Mouse (Mus musculus): ENCODE results near the gene Ccdc157.
A peak's percentile ranks its signal among the peaks of the same experiment; 100 is the strongest.
"Not testable (repeated sequence)": the region's sequence is repeated elsewhere in the genome, so short reads cannot be mapped to it uniquely, and the experiment has no call there.

Ccdc157 gene

DNA sequence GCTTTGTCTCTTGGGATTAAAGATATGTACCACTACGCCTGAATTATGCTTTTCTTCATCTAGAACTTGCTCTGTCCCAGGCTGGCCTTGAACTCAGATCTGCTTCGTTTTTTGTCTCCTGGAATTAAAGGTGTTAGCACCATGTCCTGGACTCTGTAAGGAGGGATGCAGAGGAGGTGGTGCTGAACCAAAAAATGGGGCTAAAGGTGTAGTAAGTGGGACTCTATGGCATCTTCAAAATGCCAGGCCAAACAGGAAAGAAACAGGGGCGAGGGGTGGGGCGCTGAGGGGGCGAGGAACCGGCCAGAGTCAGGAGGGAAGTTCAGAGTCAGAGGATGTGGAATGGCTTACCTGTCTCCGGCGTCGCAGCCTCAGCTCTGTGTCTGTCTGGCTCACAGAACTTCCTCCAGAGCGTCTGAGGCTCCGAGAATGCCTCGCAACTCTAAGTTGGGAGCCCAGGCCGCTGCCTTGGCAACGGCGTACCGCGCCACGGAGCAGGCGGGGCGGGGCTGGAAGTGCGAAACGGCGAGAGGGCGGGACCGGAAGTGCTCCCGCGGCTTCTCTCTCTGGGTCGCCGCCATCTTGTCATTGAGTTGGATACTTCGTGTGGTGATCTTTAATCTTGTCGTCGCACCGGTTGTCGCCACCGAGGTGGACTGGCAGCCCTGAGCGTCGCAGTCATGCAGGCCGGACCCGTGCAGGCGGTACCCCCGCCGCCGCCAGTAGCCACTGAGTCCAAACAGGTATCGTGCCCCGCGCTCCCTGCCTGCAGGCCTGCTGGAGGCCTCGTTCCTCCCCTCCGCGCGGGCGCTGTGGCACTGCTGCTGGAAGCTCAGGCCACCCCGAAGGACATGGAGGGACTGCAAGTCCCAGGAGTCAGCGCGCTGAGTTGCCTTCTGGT lies at the start of gene Ccdc157, which contains the start of gene Sf3a1:
TSS of gene Ccdc157 (minus strand) at position 486 of the 901 bp plus-strand sequence.
TSS of gene Sf3a1 (plus strand) at position 543 of the 901 bp plus-strand sequence.
- peak; percentile 97 for DNase-seq

DNA sequence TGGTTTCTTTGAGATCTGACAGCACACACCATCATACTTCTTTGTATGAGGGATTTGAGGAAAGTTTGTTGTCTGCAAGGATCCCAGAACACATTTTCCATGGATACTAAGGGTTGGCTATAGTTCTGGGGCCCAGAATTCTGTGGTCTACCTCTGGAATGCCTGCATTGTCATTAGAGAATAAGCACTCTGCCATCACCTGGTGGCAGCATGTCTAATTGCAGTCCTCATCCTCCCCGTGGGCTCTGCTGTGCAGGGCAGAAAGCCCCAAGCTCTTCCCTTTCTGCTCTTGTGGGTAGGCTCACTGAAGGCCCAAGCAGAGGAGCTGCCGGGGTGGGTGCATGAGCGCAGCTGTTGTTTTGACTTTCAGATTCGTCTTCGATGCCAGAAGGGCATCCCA lies 49.5 kb upstream of the Ccdc157 start:
- DNase-seq, result no peak

DNA sequence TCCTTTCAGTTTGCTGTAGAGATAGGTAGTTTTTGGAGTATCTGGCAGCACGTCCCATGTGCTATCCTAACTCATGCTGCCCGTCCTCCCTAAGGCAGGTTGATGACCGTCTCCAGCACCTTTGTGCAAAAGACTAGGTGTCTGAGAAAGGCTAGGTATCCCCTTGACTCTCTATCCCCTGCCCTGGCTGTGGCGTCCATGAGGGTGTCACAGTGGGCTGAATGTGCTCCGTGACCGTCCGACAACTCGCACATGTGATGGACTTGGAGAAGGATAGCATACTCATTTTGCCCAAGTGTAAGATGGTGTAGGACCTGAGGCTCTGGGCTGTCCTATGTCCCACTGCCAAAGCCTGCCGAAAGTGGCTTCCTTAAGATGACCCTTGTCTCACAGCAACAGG lies 47.6 kb upstream of the Ccdc157 start:
- no peak for DNase-seq

DNA sequence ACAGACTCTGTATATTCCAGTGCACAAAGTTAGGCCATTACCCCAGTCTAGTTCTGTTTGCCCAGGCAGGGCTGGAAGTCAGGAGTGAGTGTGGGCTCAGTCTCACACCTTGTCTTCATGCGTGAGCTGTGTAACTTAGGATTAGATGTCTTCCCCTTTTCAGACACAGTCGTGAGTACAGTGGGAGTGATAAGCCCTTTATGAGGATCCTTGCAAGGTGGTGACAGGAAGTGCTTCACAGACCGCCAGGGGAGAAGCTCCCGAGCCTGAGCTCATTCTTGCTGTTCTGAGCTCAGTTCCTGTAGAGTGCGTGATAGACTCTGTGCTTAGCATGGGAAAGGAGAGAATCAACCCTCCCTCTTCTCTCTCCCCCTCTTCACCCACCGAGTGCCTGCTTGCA lies 46.5 kb upstream of the Ccdc157 start:
- no peak for DNase-seq

DNA sequence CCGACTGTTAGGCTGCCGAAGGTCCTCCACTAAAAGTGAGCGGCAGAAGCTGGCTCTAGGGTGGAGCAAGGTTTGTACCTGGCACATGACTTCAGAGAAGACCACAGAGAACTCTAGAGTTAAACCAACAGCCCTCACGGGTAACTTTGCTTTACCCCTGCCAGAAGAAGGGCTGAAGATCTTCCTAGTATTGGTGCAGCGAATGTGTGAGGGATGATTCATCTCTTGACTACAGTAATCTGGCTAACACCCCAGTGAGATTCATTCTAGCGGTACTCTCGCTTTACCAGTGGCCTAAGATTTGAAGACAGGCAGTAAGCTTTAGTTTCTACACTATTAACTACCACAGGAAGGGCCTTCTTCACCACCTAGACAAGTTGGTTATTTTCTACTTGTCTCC lies 45.9 kb upstream of the Ccdc157 start:
- no peak for DNase-seq

DNA sequence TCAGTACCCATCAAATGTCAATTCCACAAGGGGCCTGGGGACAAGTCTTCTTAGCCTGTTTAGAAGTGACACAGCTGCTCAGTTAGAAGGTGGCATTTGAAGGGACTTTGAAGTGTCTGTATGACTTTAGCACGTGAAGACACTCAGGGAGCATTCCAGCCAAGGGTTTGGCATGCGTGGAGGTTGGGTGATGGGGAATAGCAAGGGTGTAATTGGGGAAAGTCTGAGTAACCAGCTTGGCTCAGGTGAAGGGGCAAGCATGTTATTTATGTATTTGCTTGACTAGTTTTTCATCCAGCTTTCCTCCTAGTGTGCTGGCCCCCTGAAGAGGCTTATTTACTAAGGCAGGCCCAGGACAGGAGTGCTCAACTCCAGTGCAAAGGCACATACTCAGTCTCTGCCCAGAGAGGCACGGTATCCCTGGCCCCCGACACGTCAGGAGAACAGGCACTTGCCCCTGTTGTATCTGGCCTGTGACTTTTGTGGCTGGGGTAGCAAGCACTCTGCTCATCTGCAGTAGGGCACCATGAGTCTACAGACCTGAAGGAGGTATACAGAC lies 45.1 kb upstream of the Ccdc157 start:
- no peak for DNase-seq

DNA sequence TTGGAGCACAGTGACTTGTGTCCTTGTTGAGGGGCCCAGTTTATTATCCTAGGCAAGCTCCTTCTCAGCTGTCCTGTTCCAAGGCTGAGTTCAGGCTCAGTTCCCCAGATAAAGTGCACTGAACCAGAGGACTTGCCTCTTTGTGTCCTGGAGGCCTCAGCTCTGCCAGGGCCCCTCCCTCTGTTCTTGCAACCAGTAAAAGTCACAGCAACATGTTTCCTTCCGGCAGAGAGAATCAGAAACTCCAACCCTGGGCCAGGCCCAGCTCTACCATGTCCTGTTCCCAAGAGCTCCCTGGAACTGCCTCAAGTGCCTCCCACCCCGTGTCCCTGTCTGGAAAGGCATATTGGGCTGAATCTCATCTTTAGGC lies 43.6 kb upstream of the Ccdc157 start:
- DNase-seq, result no peak

DNA sequence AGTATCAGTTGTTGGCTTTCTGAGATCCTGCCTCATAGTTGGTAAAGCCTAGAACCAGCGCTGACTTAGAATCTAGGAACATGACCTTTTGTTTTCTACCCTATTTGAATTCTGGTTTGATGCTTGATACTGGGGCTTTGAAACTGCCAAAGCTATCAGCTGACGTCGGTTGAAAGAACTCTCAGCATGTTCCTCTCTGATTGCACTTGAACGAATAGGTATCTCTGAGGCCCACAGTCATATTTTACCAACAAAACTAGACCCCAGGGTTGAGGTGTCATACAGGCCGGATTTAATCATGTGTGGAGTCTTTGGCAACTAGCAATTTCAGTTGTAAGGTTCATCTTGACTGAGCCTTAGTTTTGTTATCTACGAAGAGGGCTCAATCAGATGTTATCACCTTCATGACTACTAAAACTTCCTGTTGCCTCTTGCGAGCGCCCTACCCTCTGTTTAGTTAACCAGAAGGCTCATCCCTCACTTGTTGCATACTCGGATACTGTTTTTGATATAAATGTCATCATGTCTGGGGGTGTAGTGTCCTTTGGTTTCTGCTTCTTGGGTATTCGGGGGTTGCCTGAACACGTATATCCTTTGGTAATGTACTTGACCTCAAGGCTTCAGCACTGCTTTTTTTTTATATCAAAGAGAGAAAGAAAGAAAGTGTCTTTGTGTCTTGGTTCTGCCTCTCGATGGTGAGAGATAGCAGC lies 43.1 kb upstream of the Ccdc157 start:
- DNase-seq, result no peak

DNA sequence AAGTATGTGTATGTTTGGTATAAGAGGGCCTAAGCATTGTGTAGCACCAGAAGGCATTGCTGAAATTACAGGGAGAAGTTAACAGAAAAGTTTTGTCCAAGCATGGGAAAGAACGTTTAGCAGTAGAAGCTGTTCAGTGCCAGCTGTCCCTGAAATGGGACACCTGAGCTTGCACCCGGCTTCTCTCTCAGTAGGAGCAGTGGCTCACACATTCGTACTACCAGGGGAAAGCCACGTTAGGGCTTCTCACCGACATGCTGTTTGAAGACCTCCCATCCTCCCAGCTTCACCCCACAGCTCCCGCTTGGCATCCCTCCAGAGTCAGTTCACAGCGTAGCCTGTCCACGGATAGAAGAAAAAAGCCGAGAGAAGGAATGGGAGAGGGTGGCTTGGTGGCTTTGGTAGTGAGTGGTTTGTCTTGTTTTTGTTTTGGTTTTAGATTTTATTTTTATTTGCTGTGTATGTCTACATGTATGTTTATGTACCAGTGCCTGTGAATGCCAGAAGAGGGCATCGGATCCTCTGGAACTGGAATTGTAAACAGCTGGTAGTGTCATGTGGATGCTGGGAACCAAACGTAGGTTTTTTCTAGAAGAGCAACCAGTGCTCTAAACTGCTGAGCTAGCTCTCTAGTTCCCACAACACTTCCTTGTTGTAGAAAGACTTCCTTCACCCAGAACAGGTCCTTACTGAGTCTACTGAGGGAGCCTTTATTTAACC lies 42.0 kb upstream of the Ccdc157 start:
- peak; percentile 20 to 39 for DNase-seq

DNA sequence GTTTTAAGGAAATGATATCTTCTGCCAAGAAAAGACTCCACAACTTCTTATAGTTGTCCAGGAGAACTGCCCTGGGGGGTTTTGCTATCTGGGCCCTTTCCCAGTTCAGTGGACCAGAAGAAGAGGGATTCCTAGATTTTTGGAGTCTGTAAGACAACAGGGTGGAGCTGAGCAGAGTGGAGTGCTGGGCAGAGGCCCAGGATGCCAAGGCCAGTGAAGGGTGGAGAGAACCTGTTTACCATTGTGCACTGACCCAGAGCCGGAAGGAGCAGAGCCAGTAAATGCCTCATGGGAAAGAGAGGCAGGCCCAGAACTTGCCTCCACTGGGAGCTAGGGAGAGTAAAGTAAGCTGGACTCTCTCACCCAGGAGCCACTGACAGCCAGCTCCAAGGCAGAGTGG lies 37.6 kb upstream of the Ccdc157 start:
- no peak for DNase-seq

DNA sequence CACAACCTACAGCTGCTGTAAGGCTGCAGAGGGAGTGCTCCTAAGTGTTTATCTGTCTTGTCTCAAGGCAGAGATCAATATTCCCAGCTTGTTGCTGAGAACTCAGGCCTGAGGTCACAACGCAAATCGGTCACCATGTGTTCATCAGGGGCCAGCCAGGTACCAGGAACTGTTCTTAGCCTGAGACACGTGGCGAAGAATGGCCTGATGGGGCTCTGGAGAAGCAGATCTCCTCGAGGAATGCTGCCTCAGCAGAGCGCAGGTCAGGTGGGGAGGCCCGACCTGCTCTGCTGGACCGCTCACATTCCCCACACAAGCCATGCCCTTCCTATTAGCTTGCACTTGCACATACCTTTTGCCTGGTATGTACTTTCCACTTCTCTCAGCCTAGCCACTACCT lies 36.5 kb upstream of the Ccdc157 start:
- no peak for DNase-seq

DNA sequence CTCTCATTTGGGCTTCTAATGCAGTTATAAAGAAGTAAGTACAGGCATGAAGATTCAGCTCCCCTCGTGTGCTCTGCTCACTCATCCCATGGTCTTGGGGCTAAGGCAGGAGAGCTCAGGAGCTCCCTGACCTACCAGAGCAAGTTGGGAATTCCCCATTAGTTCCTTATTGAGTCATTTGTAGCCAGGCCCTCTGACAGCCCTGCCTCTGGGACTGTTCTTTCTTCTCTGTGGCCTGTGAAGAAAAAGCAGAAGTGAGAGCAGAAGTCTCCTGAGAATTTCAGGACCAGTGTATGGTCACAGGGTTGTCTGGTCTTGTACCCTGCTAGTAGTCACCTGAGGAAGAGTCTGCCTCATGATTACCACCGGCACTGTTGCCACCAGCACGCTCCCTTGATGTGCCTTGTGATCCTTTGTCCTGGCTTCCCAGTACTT lies 35.5 kb upstream of the Ccdc157 start:
- DNase-seq, result no peak

DNA sequence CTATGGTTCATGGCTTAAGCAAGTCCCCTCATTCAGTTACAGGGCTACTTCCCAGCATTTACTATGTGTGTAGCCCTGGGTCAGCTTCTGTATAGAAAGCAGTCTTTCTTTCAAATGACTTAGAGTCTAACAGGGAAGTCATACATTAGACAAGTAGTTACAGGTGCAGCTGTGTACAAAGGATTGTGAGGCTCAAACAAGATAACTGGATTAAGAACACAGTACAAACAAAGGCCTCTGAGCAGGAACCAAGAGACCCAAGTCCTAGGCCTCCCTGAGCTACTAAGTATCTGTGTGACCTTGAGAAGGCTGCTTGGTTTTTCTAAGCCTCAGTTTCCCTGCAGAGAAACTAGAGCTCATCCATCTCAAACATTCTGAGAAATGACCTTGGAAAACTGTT lies 33.3 kb upstream of the Ccdc157 start:
- no peak for DNase-seq

DNA sequence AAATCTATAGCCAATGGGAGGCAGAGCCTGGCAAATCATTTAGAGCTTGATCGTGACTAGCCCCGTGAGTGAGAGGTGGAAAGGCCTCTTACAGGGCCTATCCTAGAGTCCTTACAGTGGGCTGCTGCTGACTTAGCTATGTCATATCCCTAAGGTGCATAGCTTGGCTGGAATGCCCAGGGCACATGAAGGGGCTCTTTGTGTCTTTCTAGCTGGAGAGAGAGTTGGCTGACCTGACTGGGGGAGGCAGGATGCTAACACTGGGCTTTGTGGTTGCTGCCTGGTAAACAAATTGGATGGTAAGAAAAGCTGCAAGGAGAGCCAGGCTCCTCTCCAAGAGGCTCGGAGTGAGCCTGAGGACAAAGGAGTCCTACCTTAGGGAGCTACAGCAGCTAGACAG lies 32.7 kb upstream of the Ccdc157 start:
- no peak for DNase-seq

DNA sequence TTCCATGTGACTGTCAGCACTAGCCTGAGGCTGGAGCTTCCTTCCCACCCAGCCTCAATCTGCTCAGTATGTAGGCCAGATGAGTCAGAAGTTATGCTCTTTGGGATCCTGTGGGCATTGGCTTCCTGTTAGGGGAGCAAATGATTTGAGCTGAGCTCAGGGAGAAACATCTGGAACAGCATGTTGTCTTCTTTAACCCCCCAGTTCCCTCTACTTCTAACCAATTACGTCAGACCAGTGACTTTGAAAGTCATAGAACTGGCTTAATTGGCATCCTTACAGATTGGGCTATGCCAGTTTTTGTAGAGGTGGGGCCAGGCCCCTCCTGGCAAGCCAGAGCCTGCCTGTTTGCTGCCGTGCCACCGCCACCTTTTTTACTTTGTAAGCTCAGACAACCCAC lies 30.6 kb upstream of the Ccdc157 start:
- DNase-seq, result no peak

DNA sequence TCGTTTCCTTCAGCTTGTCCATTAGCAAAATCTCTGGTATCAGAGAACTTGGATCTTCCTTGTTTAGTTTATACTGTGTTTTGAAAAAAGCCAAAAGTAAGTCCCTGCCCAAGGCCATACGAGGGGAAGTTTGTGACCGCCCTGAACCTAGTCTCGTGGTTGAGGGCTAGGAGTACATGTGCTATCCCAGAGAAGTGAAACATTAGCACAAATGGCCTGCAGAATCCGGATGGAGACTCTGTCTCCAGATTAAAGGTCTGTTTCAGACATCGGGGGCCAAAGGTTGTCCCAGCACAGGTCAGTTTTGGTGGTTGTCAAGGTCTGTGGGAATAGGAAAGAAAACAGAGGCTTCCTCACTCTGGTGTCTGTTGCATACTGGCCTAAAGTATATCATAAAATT lies 29.1 kb upstream of the Ccdc157 start:
- no peak for DNase-seq

DNA sequence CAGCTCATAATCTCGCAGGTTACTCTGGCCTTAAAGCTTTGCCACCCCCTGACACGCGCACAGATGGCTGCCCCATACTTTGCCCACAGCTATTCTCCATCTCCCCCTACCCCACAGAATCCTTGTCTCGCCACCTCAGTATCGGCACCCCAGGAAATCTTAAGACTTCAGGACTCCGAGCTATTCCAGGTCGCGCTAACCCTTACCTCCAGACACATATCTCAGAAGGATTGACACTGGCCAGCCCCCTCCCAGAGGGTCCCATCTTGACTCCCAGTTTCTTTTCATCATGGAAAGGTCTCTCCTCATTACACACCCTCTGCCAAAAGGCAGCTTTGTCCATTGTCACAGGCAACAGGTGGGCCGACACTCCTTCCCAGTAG lies 27.2 kb upstream of the Ccdc157 start:
- peak; percentile 32 to 46 for DNase-seq

DNA sequence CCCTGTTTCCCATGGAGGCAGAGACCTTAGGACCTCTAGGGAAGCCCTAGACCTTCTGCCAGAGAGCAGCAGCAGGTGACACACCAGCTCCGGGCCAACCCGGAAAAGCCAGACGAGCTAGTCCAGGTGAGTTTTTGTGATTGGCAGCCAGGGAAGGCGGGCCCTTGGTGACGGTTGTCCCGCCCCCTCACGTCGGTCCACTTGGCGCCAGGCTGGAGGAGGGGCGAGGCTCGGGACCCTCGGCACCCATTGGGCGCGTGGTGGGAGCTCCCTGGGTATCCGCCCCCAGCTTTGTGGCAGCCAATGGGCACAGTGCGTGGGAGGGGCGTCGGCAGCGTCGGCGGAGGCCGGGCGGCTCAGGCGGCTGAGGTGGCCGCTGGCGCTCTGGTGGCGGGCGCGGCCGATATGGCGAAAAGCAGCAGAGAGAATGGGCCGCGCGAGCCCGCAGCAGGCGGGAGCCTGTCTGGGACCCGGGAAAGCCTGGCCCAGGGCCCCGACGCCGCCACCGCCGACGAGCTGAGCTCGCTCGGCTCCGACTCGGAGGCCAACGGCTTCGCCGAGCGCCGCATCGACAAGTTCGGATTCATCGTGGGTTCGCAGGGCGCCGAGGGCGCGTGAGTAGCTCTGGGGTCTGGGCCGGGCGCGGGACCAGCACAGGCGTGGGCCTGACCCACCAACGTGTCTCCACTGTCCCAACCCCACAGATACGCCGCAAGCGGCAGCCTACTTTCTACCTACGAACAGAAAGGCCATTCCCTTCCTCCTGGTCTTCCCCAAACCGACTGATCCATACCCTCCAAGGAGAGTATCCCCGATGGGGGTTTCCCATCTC lies 26.6 kb upstream of the Ccdc157 start, which contains the start of gene Tbc1d10a:
TSS of gene Tbc1d10a (plus strand) at position 304 of the 832 bp plus-strand sequence.
- DNase-seq, result peak; percentile 98 to 99

DNA sequence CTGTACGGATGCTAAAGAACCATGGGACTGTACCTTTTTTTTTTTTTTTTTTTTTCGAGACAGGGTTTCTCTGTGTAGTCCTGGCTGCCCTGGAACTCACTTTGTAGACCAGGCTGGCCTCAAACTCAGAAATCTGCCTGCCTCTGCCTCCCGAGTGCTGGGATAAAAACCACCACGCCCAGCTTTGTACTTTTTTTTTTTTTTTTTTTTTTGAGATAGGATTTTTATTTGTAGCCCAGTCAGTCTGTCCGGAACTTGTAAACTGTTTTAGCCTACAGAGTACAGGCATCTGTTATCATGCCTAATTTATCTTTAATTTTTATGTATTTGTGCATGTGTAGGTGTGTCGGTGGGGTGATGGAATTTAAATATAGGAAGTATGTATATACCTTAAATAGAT lies 25.4 kb upstream of the Ccdc157 start:
- not testable (repeated sequence) for DNase-seq

DNA sequence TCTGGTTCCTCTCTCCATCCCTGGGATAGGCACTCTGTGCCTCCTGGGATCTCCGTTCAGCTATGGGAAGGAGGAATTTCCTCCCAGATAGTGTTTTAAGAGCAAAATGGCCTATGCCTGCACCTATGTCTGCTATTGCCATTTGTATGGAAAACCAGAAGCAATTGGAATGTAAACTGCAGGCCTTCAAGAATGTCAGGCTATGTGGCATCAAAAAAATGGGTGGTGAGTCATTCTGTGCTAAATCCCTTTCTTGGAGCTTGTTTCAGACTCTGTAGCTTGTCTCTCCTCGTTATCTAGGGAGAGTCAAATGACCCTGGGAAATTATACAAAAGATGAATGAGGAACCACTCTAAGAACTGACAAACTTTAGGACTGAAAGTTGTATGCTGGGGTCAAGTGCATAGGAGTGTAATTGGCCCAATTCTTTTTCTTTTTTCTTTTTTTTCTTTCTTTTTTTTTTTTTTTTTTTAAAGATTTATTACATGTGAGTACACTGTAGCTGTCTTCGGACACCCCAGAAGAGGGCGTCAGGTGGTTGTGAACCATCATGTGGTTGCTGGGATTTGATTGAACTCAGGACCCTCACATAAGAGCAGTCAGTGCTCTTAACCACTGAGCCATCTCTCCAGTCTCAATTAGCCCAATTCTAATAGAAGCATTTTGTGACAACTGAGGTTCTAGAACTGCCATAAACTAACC lies 24.3 kb upstream of the Ccdc157 start:
- no peak for DNase-seq

DNA sequence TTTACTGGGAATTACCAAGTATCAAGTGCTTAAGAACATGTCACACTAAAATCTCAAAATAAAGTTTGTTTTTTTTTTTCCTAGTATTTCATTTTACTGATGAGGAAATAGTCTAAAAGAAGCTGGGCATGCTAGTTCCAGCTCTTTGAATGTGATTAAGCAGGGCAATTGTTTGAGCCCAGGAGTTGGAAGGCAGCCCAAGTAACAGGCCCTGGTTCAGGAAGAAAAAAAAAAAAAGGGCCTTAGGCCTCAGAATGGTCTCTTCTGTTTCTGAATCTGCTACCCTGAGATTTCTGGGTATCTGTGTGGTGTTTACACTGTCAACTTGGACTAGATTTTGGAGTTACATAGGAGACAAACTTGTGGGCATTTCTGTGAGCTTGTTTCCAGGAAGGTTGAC lies 23.4 kb upstream of the Ccdc157 start:
- no peak for DNase-seq
